Mouse (Mus musculus): ENCODE results near the gene Dlk2. TPM values are rescaled to one million over a fixed set of nuclear protein-coding genes. Genes with fewer than 3 reads are reported as not detected.

Gene Dlk2
- polyA plus RNA-seq, 1 experiment: 93.3 TPM

DNA sequence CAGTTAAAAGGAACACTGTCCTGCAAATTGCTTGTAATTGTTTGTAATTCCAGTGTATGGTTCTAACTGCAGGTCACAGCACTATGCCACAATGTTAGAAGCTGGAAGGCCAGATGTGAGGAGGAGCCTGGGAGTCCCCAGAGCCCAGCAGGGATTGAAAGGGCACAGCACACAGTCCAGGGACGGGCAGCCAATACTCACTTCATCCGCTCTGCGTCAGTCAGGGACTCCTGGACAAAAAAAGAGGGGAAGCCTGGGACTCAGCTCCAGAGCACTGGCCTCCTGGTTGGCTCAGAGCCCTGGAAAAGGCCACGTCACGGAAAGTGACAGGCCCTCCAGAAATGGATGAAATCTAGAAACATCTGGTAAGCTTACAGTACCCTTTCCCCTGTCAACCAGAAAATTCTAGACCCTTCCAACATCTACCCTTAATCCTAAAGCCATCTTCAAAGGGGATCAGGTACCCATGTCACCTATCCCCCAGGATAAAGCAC lies 35.0 kb upstream of the Dlk2 start:
- DNase-seq (ENCODE audit: low read depth): no peak
- TF ChIP-seq CTCF (IDR thresholded peaks at IDR 0.05; ENCODE audit: borderline replicate concordance, extremely low read depth, insufficient read depth, insufficient read length) (no peak), POLR2A (IDR thresholded peaks at IDR 0.05; ENCODE audit: borderline replicate concordance, extremely low read depth, insufficient read depth, insufficient read length, poor library complexity, severe bottlenecking) (no peak)

- TF ChIP-seq POLR2A (IDR thresholded peaks at IDR 0.05; ENCODE audit: borderline replicate concordance, extremely low read depth, insufficient read depth, insufficient read length, poor library complexity, severe bottlenecking) (no peak), CTCF (IDR thresholded peaks at IDR 0.05; ENCODE audit: borderline replicate concordance, extremely low read depth, insufficient read depth, insufficient read length) (no peak)
- no peak for DNase-seq (ENCODE audit: low read depth)
Observed at GRCm38 (mm10) chr17:46265502-46265901, 31.7 kb upstream of the Dlk2 start.

- peak; percentile 90 for DNase-seq (ENCODE audit: low read depth)
- peak; percentile 94 for TF ChIP-seq CTCF (IDR thresholded peaks at IDR 0.05; ENCODE audit: borderline replicate concordance, extremely low read depth, insufficient read depth, insufficient read length)
- no peak for TF ChIP-seq POLR2A (IDR thresholded peaks at IDR 0.05; ENCODE audit: borderline replicate concordance, extremely low read depth, insufficient read depth, insufficient read length, poor library complexity, severe bottlenecking)
Observed at GRCm38 (mm10) chr17:46265918-46266618, 31.2 kb upstream of the Dlk2 start.

- TF ChIP-seq CTCF (IDR thresholded peaks at IDR 0.05; ENCODE audit: borderline replicate concordance, extremely low read depth, insufficient read depth, insufficient read length): no peak
- no peak for TF ChIP-seq POLR2A (IDR thresholded peaks at IDR 0.05; ENCODE audit: borderline replicate concordance, extremely low read depth, insufficient read depth, insufficient read length, poor library complexity, severe bottlenecking)
- DNase-seq (ENCODE audit: low read depth): no peak
Observed at GRCm38 (mm10) chr17:46266986-46267385, 30.2 kb upstream of the Dlk2 start.

GRCm38 (mm10) chr17:46267511-46267910 lies 29.7 kb upstream of the Dlk2 start:
- TF ChIP-seq CTCF (IDR thresholded peaks at IDR 0.05; ENCODE audit: borderline replicate concordance, extremely low read depth, insufficient read depth, insufficient read length) (no peak), POLR2A (IDR thresholded peaks at IDR 0.05; ENCODE audit: borderline replicate concordance, extremely low read depth, insufficient read depth, insufficient read length, poor library complexity, severe bottlenecking) (no peak)
- no peak for DNase-seq (ENCODE audit: low read depth)

- DNase-seq (ENCODE audit: low read depth): no peak
- TF ChIP-seq CTCF (IDR thresholded peaks at IDR 0.05; ENCODE audit: borderline replicate concordance, extremely low read depth, insufficient read depth, insufficient read length) (no peak), POLR2A (IDR thresholded peaks at IDR 0.05; ENCODE audit: borderline replicate concordance, extremely low read depth, insufficient read depth, insufficient read length, poor library complexity, severe bottlenecking) (no peak)
Observed at GRCm38 (mm10) chr17:46268026-46268720, 29.0 kb upstream of the Dlk2 start.

GRCm38 (mm10) chr17:46269771-46270534 lies 27.3 kb upstream of the Dlk2 start:
- no peak for DNase-seq (ENCODE audit: low read depth)
- TF ChIP-seq CTCF (IDR thresholded peaks at IDR 0.05; ENCODE audit: borderline replicate concordance, extremely low read depth, insufficient read depth, insufficient read length): no peak

- no peak for DNase-seq (ENCODE audit: low read depth)
- TF ChIP-seq POLR2A (IDR thresholded peaks at IDR 0.05; ENCODE audit: borderline replicate concordance, extremely low read depth, insufficient read depth, insufficient read length, poor library complexity, severe bottlenecking) (no peak), CTCF (IDR thresholded peaks at IDR 0.05; ENCODE audit: borderline replicate concordance, extremely low read depth, insufficient read depth, insufficient read length) (no peak)
Observed at GRCm38 (mm10) chr17:46272058-46272457, 25.2 kb upstream of the Dlk2 start.

GRCm38 (mm10) chr17:46272675-46273074 lies 24.5 kb upstream of the Dlk2 start:
- no peak for DNase-seq (ENCODE audit: low read depth)
- no peak for TF ChIP-seq POLR2A (IDR thresholded peaks at IDR 0.05; ENCODE audit: borderline replicate concordance, extremely low read depth, insufficient read depth, insufficient read length, poor library complexity, severe bottlenecking)
- no peak for TF ChIP-seq CTCF (IDR thresholded peaks at IDR 0.05; ENCODE audit: borderline replicate concordance, extremely low read depth, insufficient read depth, insufficient read length)

DNA sequence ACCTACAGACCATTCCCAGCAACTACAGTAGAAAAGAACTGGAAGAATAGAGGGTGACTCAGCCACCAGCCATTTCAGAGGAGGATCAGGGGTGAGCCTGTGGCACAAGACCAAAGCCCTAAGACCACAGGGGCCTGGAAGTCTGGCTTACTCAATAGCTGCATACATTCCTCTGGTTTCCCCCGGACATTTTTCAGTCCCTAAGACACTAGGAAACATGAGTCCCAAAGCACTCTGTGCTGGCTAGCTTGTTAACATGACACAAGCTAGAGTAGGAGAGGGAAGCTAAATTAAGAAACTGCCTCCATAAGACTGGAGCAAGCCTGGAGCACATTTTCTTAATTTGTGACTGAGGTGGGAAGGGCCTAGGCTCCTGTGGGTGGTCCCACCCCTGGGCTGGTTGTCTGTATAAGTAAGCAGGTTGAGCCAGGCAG lies 23.4 kb upstream of the Dlk2 start:
- TF ChIP-seq CTCF (IDR thresholded peaks at IDR 0.05; ENCODE audit: borderline replicate concordance, extremely low read depth, insufficient read depth, insufficient read length) (no peak), POLR2A (IDR thresholded peaks at IDR 0.05; ENCODE audit: borderline replicate concordance, extremely low read depth, insufficient read depth, insufficient read length, poor library complexity, severe bottlenecking) (no peak)
- DNase-seq (ENCODE audit: low read depth): no peak

DNA sequence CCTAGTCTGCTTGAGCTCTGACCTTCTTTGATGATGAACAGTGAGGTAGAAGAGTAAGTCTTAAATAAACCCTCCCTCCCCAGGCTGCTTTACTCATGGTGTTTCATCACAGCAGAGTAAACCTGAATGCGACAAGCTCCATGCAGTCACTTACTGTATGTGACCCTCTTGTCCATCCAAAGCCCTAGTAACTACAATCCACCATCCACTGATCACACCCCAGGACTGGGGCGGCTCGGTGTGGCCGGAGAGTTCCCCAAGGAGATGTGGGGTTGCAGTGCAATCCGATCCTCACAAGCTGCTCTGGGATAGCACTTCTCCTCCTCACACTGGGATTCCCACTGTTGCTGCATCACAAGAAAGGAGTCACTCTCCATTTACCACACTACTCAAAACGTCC lies 22.8 kb upstream of the Dlk2 start:
- TF ChIP-seq POLR2A (IDR thresholded peaks at IDR 0.05; ENCODE audit: borderline replicate concordance, extremely low read depth, insufficient read depth, insufficient read length, poor library complexity, severe bottlenecking): no peak
- no peak for TF ChIP-seq CTCF (IDR thresholded peaks at IDR 0.05; ENCODE audit: borderline replicate concordance, extremely low read depth, insufficient read depth, insufficient read length)
- DNase-seq (ENCODE audit: low read depth): no peak
